Mouse (Mus musculus) forebrain, embryonic 14.5 days (tissue): ENCODE data around the gene Epn2. TPM values are rescaled to one million over a fixed set of nuclear protein-coding genes. Genes with fewer than 3 reads are reported as not detected.

Experiments
- ATAC-seq: fragments of 200-750 bp; cut with Nextera tagmentation; 2 replicates; pipeline ENCODE4 v1.8.0; 2017; ENCODE audit warnings: mild to moderate bottlenecking, moderate library complexity
- DNase-seq: peaks from one replicate; pipeline ENCODE4 v3.0.0-alpha.2; 2015; ENCODE audit warnings: low spot score
- H3K27ac ChIP-seq: fragments of 300-500 bp; sonication (generic); 2 replicates; pipeline ENCODE4 v1.5.1; 2014; ENCODE audit warnings: low read depth, mild to moderate bottlenecking, control low read depth, low read length, moderate library complexity
- H3K27me3 ChIP-seq: fragments of 300-500 bp; sonication (generic); replicated peaks from 2 replicates; pipeline ENCODE4 v1.6.1; 2014; ENCODE audit warnings: low read length, control low read depth, mixed read lengths; ENCODE audit not compliant: control insufficient read depth, insufficient read depth
- H3K36me3 ChIP-seq: fragments of 300-500 bp; sonication (generic); 2 replicates; pipeline ENCODE4 v1.6.1; 2014; ENCODE audit warnings: low read length, control low read depth; ENCODE audit not compliant: control insufficient read depth, insufficient read depth
- H3K4me1 ChIP-seq: fragments of 300-500 bp; sonication (generic); 2 replicates; pipeline ENCODE4 v1.6.1; 2014; ENCODE audit warnings: antibody characterized with exemption, low read length, control low read depth; ENCODE audit not compliant: control insufficient read depth, insufficient read depth
- H3K4me2 ChIP-seq: fragments of 300-500 bp; sonication (generic); 2 replicates; pipeline ENCODE4 v1.6.1; 2014; ENCODE audit warnings: mild to moderate bottlenecking, control low read depth, low read length
- H3K4me3 ChIP-seq: fragments of 300-500 bp; sonication (generic); 2 replicates; pipeline ENCODE4 v1.5.1; 2014; ENCODE audit warnings: low read depth, low read length, control low read depth
- H3K9ac ChIP-seq: fragments of 300-500 bp; sonication (generic); 2 replicates; pipeline ENCODE4 v1.6.1; 2014; ENCODE audit warnings: mild to moderate bottlenecking, low read length, control low read depth, moderate library complexity
- H3K9me3 ChIP-seq: fragments of 300-500 bp; sonication (generic); replicated peaks from 2 replicates; pipeline ENCODE4 v1.6.1; 2016; ENCODE audit warnings: low read length, control low read depth, mixed read lengths; ENCODE audit not compliant: control insufficient read depth
- WGBS: fragments of 180-500 bp; shearing (Covaris S2); extraction: QIAGEN DNeasy Blood & Tissue Kit; methylation state at CpG from one replicate; pipeline ENCODE4 v1.1.7; 2014; 5-methylcytosine and 5-hydroxymethylcytosine counted together
- polyA plus RNA-seq: library from polyadenylated mRNA; unstranded; fragments of >200 nt; fragmentation: Nextera tagmentation; extraction: Ambion mirVana; gene quantifications from 2 replicates; pipeline ENCODE4 v1.2.1, GENCODE M21; 2014

Epn2 gene
- polyA plus RNA-seq, 1 experiment from 2014 or later = 54.3 TPM

GRCm38 (mm10) chr11:61602705-61603104 lies 23.2 kb upstream of the Epn2 start:
- Histone ChIP-seq H3K4me2 (no peak overlapping the region), H3K27me3 (no peaks in the 10 kb centered on the region), H3K36me3 (no peaks in the 10 kb centered on the region), H3K4me3 (no peak overlapping the region), H3K4me1 (no peaks in the 10 kb centered on the region), H3K9me3 (0 out of 2 replicates have a peak, but pooled peaks cover 5% of the 10 kb centered on the region), H3K9ac (no peak overlapping the region), H3K27ac (no peak overlapping the region)
- DNase-seq = no peak
- ATAC-seq = no peak
- 94% methylated on average over 7 of the region's 7 CpGs for WGBS

DNA sequence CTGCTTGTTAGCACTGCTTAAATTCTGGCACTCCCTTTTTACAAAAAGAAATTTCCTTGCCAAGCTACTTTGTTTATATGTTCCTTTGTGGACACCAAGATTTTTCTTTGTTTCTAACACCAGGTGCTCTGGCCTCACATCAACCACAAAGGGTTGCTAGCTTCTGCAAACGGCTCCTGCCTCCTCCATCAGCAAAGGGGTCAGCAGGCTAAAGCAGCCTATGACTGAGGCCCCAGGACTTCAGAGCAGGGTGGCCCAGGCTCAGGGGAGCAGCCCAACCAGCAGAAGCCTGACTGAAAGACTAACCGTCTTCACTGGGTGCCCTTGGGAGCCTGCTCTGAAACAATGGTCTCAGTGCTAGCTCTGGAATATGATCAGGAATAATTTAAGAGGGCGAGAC lies 22.0 kb upstream of the Epn2 start:
- no peaks in the 10 kb centered on the region for H3K36me3 ChIP-seq
- no peak overlapping the region for H3K4me2 ChIP-seq
- no peak overlapping the region for H3K9ac ChIP-seq
- no peak for DNase-seq
- no peak overlapping the region for H3K27ac ChIP-seq
- WGBS = 44% methylated on average over 3 of the region's 3 CpGs
- H3K27me3 ChIP-seq = no peaks in the 10 kb centered on the region
- no peaks in the 10 kb centered on the region for H3K4me1 ChIP-seq
- no peak for ATAC-seq
- H3K4me3 ChIP-seq = no peak overlapping the region
- no peaks in the 10 kb centered on the region for H3K9me3 ChIP-seq

GRCm38 (mm10) chr11:61598367-61598766 lies 18.9 kb upstream of the Epn2 start:
- DNase-seq = no peak
- Histone ChIP-seq H3K36me3 (no peaks in the 10 kb centered on the region), H3K27me3 (no peaks in the 10 kb centered on the region), H3K9me3 (no peaks in the 10 kb centered on the region), H3K9ac (no peak overlapping the region), H3K4me2 (no peak overlapping the region), H3K4me1 (no peaks in the 10 kb centered on the region), H3K27ac (no peak overlapping the region), H3K4me3 (no peak overlapping the region)
- ATAC-seq = no peak
- WGBS = 57% methylated on average over 6 of the region's 6 CpGs

DNA sequence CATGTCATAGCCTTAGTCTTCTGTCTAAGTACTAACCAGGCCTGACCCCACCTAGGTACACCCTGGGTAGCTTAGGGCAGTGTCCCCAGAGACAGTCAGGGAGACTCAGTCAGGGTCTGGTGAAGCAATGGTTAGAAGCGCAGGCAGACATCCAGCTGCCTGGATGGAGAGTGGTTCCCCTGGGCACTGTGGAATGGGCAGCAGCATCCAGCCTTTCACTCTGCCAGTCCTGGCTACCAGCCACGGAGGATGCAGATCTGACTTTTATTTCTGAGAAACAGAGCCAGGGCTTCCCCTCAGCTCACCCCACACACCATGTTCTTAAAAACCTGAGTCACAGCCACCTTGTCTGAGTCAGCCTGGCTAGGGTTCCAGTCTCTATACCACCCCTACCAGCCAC lies 18.0 kb upstream of the Epn2 start:
- whole genome bisulfite sequencing = 91% methylated on average over 2 of the region's 2 CpGs
- H3K27ac ChIP-seq = no peak overlapping the region
- H3K9me3 ChIP-seq = no peaks in the 10 kb centered on the region
- H3K4me1 ChIP-seq = no peaks in the 10 kb centered on the region
- no peak overlapping the region for H3K4me2 ChIP-seq
- H3K9ac ChIP-seq = no peak overlapping the region
- H3K4me3 ChIP-seq = no peak overlapping the region
- no peak for DNase-seq
- ATAC-seq = no peak
- H3K27me3 ChIP-seq = no peaks in the 10 kb centered on the region
- H3K36me3 ChIP-seq = no peaks in the 10 kb centered on the region

DNA sequence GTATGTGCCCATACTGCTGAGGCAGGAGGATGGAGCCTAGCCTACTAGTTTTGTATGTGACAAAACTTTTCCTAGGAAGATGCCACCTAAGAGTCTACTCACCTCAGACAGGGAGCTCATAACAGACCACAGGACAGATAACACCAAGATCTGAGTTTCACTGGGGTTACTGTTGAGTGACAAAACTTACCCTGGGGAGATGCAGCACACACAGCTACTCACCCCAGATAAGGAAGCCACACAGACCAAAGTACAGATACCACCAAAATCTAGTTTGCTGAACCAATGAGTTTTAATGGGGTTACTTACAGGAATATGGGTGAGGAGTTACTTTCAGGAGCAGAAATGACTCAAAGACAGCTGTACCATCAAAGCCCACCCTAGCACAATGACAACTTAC lies 13.6 kb upstream of the Epn2 start:
- no peaks in the 10 kb centered on the region for H3K9me3 ChIP-seq
- H3K27ac ChIP-seq = no peak overlapping the region
- no peak overlapping the region for H3K9ac ChIP-seq
- ATAC-seq (no peak), DNase-seq (no peak)
- H3K36me3 ChIP-seq = no peaks in the 10 kb centered on the region
- H3K4me2 ChIP-seq = no peak overlapping the region
- no peaks in the 10 kb centered on the region for H3K27me3 ChIP-seq
- H3K4me3 ChIP-seq = no peak overlapping the region
- no peaks in the 10 kb centered on the region for H3K4me1 ChIP-seq

GRCm38 (mm10) chr11:61592061-61592460 lies 12.6 kb upstream of the Epn2 start:
- Histone ChIP-seq H3K36me3 (no peaks in the 10 kb centered on the region), H3K27ac (no peak overlapping the region), H3K4me3 (no peak overlapping the region), H3K4me1 (no peaks in the 10 kb centered on the region), H3K9me3 (no peaks in the 10 kb centered on the region), H3K9ac (no peak overlapping the region), H3K4me2 (no peak overlapping the region), H3K27me3 (no peaks in the 10 kb centered on the region)
- 92% methylated on average over 3 of the region's 3 CpGs for WGBS
- ATAC-seq = no peak
- DNase-seq = no peak

DNA sequence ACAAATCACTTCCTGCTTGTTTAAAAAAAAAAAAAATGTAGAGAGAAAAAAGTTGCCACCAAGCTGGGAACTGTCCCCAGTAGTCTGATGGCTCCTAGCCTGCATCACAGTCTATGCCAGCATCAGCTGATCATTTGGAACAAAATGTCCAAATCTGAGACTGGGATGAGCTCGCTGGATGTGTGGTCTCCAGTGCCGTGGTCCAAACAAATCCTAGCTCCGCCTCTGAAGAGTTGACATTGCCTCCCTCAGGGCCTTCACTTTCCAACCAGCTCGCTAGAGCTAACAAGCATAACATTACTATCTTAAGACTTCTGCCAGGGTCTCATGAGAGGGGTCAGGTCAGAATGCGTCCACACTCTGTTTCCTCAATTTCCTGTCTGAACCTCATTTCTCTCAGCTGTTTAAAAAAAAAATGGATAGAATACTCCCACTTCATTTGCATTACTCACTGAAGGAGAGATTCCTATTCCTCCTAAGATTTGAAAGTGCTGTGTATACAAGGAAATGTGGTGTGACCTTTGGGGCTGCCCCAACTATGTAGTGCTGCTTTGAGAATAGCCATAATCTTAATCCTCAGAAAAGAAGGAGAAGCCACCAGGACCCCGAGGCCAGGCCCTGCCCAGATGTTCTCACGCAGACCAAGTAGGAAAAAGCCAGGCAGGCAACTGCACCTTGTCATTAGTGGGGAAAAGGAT lies 11.2 kb upstream of the Epn2 start:
- H3K4me1 ChIP-seq = no peaks in the 10 kb centered on the region
- DNase-seq = no peak
- H3K36me3 ChIP-seq = no peaks in the 10 kb centered on the region
- H3K27me3 ChIP-seq = no peaks in the 10 kb centered on the region
- no peaks in the 10 kb centered on the region for H3K9me3 ChIP-seq
- no peak overlapping the region for H3K27ac ChIP-seq
- H3K9ac ChIP-seq = no peak overlapping the region
- 71% methylated on average over 7 of the region's 7 CpGs for WGBS
- ATAC-seq = no peak
- no peak overlapping the region for H3K4me3 ChIP-seq
- no peak overlapping the region for H3K4me2 ChIP-seq

- H3K4me3 ChIP-seq = no peak overlapping the region
- no peaks in the 10 kb centered on the region for H3K27me3 ChIP-seq
- H3K4me1 ChIP-seq = no peaks in the 10 kb centered on the region
- no peaks in the 10 kb centered on the region for H3K36me3 ChIP-seq
- no peak overlapping the region for H3K27ac ChIP-seq
- DNase-seq (no peak), ATAC-seq (no peak)
- no peaks in the 10 kb centered on the region for H3K9me3 ChIP-seq
- no peak overlapping the region for H3K4me2 ChIP-seq
- no peak overlapping the region for H3K9ac ChIP-seq
- WGBS = 85% methylated on average over 4 of the region's 4 CpGs
Measured at GRCm38 (mm10) chr11:61585421-61585820, 5.9 kb upstream of the Epn2 start.

DNA sequence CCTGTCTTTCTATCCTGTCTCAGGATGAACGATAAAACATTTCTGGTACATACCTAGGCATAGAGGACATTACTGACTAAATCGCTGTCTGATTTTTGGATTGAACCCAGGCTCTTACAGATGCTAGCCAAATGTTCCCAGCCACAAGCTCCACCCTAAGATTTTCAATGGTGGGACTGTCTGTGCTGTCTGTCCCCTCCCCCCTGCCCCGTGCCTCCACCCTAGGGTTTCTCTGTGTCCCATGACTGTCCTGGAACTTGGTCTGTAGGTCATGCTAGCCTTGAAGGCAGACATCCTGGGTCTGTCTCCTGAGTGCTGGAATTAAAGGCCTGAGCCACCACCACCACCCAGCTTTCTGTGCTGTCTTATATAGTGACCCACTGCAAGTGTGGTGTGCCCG lies 5.3 kb upstream of the Epn2 start:
- H3K36me3 ChIP-seq = no peaks in the 10 kb centered on the region
- no peaks in the 10 kb centered on the region for H3K27me3 ChIP-seq
- no peak overlapping the region for H3K4me3 ChIP-seq
- no peaks in the 10 kb centered on the region for H3K4me1 ChIP-seq
- 78% methylated on average over 4 of the region's 4 CpGs for WGBS
- no peaks in the 10 kb centered on the region for H3K9me3 ChIP-seq
- no peak overlapping the region for H3K27ac ChIP-seq
- DNase-seq (no peak), ATAC-seq (no peak)
- no peak overlapping the region for H3K4me2 ChIP-seq
- no peak overlapping the region for H3K9ac ChIP-seq
